Mouse (Mus musculus) small intestine, adult 10 weeks (tissue): ENCODE measurements around the gene Il17rd. TPM values are rescaled to one million over a fixed set of nuclear protein-coding genes. Genes with fewer than 3 reads are reported as not detected.

ENCODE experiments used
- polyA plus RNA-seq: library from polyadenylated mRNA; stranded (reverse); fragments of 350-450 nt; fragmentation: Illumina TruSeq; extraction: RNeasy Lipid Tissue Mini Kit (QIAGEN cat#74804); gene quantifications from one replicate; pipeline ENCODE4 v1.2.3, GENCODE M21; 2014; ENCODE audit warnings: low replicate concordance

The Il17rd gene
- polyA plus RNA-seq, result 2.4 TPM

DNA sequence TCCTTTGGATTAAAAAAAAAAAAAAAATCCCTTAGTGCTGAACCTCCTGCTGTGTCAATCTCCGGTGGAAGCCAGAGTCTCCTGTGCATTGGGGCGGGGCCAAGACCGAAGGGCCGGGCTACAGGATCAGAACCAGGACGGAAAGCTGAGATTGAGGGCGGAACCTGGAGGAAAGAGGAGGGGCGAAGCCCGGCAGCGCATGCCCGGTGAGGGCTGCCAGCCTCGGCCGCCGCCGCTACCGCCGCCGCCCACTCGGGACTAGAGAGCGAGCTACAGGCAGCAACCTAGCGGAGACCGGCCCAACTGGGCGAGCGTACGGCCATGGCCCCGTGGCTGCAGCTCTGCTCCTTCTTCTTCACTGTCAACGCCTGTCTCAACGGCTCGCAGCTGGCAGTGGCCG is at the start of gene Il17rd:
Gene Il17rd, plus strand, starts transcription at position 159 of the 400 bp plus-strand sequence.

DNA sequence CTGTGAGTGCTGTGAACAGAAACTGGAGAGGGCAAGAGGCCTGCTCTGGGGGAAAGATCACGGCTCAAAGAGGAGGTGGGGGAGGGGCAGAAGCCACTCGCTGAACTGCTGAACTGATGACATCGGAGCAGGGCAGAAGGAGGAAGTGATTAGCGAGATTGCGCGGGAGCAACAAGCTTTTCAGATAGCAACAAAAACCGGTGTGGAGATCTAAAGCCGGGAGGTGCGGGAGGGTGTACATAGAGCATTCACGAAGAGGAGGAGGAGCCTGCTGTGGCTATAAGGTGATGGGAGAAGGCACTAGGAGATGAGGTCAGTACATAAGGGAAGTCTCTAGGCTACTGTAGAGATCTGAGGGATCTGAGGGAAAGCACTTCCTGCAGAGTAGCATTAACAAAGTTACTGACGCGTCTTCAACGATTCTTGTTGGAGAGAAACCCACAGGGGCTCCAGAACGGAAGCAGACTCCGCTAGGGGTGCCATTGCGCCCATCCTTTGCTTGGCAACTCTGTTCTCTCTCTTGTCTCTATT is 44.5 kb upstream of the Il17rd start, which contains the start of gene Hesx1:
Gene Hesx1, plus strand, starts transcription at position 206 of the 531 bp plus-strand sequence.

DNA sequence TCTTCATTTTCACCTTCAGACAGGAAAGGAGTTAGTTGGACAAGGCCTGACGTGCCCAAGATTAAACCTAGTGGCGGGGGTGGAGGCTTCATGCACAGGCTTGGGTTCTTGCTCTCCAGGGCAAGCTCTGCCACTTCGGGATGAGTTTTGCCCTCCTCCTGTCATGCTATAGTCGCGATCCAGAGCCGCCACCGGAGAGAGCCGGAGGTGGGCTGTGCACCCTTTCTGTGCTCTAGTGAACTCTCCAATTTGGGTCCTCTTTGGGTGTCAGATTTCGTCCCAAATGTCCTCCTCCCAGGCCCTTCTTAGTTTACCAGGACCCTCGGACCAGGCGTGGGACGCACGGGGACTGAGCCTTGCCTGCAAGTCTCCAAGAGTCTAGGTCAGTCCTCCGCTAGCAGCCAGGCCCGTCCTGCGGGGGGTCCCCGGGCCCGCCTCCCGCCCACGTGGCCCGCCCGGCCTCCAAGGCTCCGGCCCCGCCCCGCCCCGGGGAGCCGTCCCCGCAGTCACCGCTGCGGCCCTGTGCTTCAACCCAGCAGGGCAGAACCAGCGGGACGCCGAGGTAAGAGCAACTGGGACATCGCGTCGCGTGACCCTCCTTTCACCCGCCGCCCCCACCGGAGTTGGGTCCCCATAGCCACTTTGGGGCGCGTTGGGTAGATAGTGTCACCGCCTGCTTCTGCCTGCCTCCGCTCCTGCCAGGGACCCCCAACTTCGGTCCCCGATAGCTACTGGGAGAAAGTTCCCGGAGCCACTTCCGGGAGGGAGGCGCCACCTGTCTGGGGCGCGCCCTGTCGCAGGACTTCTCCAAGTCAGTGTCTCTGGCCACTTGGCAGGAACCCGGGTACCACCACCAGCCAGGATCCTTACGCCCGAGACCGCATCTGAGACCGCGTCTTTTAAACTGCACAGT is 75.9 kb downstream of the Il17rd start, which contains the start of gene Arhgef3:
Gene Arhgef3, plus strand, starts transcription at position 538 of the 913 bp plus-strand sequence.

Other genes starting within 250 kb of the Il17rd start
- gene Asb14, start 144.4 kb upstream of the Il17rd start, polyA plus RNA-seq, result not detected
- 33.0 TPM for gene Appl1, start 67.7 kb upstream of the Il17rd start, polyA plus RNA-seq
- not detected for gene Hesx1, start 44.5 kb upstream of the Il17rd start, polyA plus RNA-seq
- 15.1 TPM for gene Arhgef3, start 76.0 kb downstream of the Il17rd start, polyA plus RNA-seq